Mouse (Mus musculus) forebrain, embryonic 14.5 days (tissue): ENCODE measurements around the gene Prc1. TPM values are rescaled to one million over a fixed set of nuclear protein-coding genes. Genes with fewer than 3 reads are reported as not detected.

Experiments used
- ATAC-seq: fragments of 200-750 bp; cut with Nextera tagmentation; 2 replicates; pipeline ENCODE4 v1.8.0; 2017; ENCODE audit warnings: mild to moderate bottlenecking, moderate library complexity
- DNase-seq: peaks from one replicate; pipeline ENCODE4 v3.0.0-alpha.2; 2015; ENCODE audit warnings: low spot score
- H3K27ac ChIP-seq: fragments of 300-500 bp; sonication (generic); 2 replicates; pipeline ENCODE4 v1.5.1; 2014; ENCODE audit warnings: low read depth, mild to moderate bottlenecking, control low read depth, low read length, moderate library complexity
- H3K27me3 ChIP-seq: fragments of 300-500 bp; sonication (generic); replicated peaks from 2 replicates; pipeline ENCODE4 v1.6.1; 2014; ENCODE audit warnings: low read length, control low read depth, mixed read lengths; ENCODE audit not compliant: control insufficient read depth, insufficient read depth
- H3K36me3 ChIP-seq: fragments of 300-500 bp; sonication (generic); 2 replicates; pipeline ENCODE4 v1.6.1; 2014; ENCODE audit warnings: low read length, control low read depth; ENCODE audit not compliant: control insufficient read depth, insufficient read depth
- H3K4me1 ChIP-seq: fragments of 300-500 bp; sonication (generic); 2 replicates; pipeline ENCODE4 v1.6.1; 2014; ENCODE audit warnings: antibody characterized with exemption, low read length, control low read depth; ENCODE audit not compliant: control insufficient read depth, insufficient read depth
- H3K4me2 ChIP-seq: fragments of 300-500 bp; sonication (generic); 2 replicates; pipeline ENCODE4 v1.6.1; 2014; ENCODE audit warnings: mild to moderate bottlenecking, control low read depth, low read length
- H3K4me3 ChIP-seq: fragments of 300-500 bp; sonication (generic); 2 replicates; pipeline ENCODE4 v1.5.1; 2014; ENCODE audit warnings: low read depth, low read length, control low read depth
- H3K9ac ChIP-seq: fragments of 300-500 bp; sonication (generic); 2 replicates; pipeline ENCODE4 v1.6.1; 2014; ENCODE audit warnings: mild to moderate bottlenecking, low read length, control low read depth, moderate library complexity
- H3K9me3 ChIP-seq: fragments of 300-500 bp; sonication (generic); replicated peaks from 2 replicates; pipeline ENCODE4 v1.6.1; 2016; ENCODE audit warnings: low read length, control low read depth, mixed read lengths; ENCODE audit not compliant: control insufficient read depth
- WGBS: fragments of 180-500 bp; shearing (Covaris S2); extraction: QIAGEN DNeasy Blood & Tissue Kit; methylation state at CpG from one replicate; pipeline ENCODE4 v1.1.7; 2014; 5-methylcytosine and 5-hydroxymethylcytosine counted together
- polyA plus RNA-seq: library from polyadenylated mRNA; unstranded; fragments of >200 nt; fragmentation: Nextera tagmentation; extraction: Ambion mirVana; gene quantifications from 2 replicates; pipeline ENCODE4 v1.2.1, GENCODE M21; 2014

Prc1 gene
- polyA plus RNA-seq, 1 experiment from 2014 or later = 125 TPM

- ATAC-seq (no peak), DNase-seq (no peak)
- no peak overlapping the region for H3K9ac ChIP-seq
- H3K36me3 ChIP-seq = peaks cover 60% of the 10 kb centered on the region
- WGBS = 90% methylated on average over 3 of the region's 3 CpGs
- H3K4me2 ChIP-seq = no peak overlapping the region
- H3K4me3 ChIP-seq = no peak overlapping the region
- H3K9me3 ChIP-seq = no peaks in the 10 kb centered on the region
- no peak overlapping the region for H3K27ac ChIP-seq
- H3K4me1 ChIP-seq = peaks cover 16% of the 10 kb centered on the region
- H3K27me3 ChIP-seq = no peaks in the 10 kb centered on the region
These were observed 42.7 kb downstream of the Prc1 start for GRCm38 (mm10) chr7:80336932-80337331.

- H3K4me2 ChIP-seq = peak overlapping the region; percentile 85
- H3K4me3 ChIP-seq = peak overlapping the region; percentile 54
- peaks cover 35% of the 10 kb centered on the region for H3K36me3 ChIP-seq
- no peaks in the 10 kb centered on the region for H3K27me3 ChIP-seq
- WGBS = 5% methylated on average over 17 of the region's 17 CpGs
- H3K9ac ChIP-seq = peak overlapping the region; percentile 75
- H3K27ac ChIP-seq = 0 out of 2 replicates have a peak overlapping the region, but pooled peaks have one; percentile 15
- DNase-seq = peak; percentile 31
- H3K4me1 ChIP-seq = peaks cover 29% of the 10 kb centered on the region
- no peaks in the 10 kb centered on the region for H3K9me3 ChIP-seq
- no peak for ATAC-seq
These were observed 45.1 kb downstream of the Prc1 start for GRCm38 (mm10) chr7:80339371-80339770.

GRCm38 (mm10) chr7:80339793-80340628 is 45.8 kb downstream of the Prc1 start:
- under 1% methylated on average over 45 of the region's 45 CpGs for WGBS
- peak; percentile 98 for ATAC-seq
- DNase-seq = peak; percentile 99
- no peaks in the 10 kb centered on the region for H3K9me3 ChIP-seq
- H3K4me1 ChIP-seq = peaks cover 29% of the 10 kb centered on the region
- H3K9ac ChIP-seq = peak overlapping the region; percentile 75
- H3K4me3 ChIP-seq = peak overlapping the region; percentile 54
- H3K4me2 ChIP-seq = peak overlapping the region; percentile 85
- peak overlapping the region; percentile 86 for H3K27ac ChIP-seq
- H3K36me3 ChIP-seq = peaks cover 29% of the 10 kb centered on the region
- no peaks in the 10 kb centered on the region for H3K27me3 ChIP-seq

- DNase-seq (peak; percentile 78), ATAC-seq (peak; percentile 42)
- Histone ChIP-seq H3K36me3 (peaks cover 21% of the 10 kb centered on the region), H3K4me1 (peaks cover 29% of the 10 kb centered on the region), H3K27ac (peak within 1 kb of the TSS; percentile 86), H3K4me2 (peak within 1 kb of the TSS; percentile 85), H3K4me3 (peak within 1 kb of the TSS; percentile 54), H3K9ac (peak within 1 kb of the TSS; percentile 75), H3K9me3 (no peaks in the 10 kb centered on the region), H3K27me3 (no peaks in the 10 kb centered on the region)
- 1% methylated on average over 11 of the region's 11 CpGs for WGBS
These were observed 46.5 kb downstream of the Prc1 start, which contains the start of gene Unc45a for GRCm38 (mm10) chr7:80340793-80341192. Gene Unc45a, minus strand, starts transcription at chr7:80341005.

GRCm38 (mm10) chr7:80341793-80342192 is 47.5 kb downstream of the Prc1 start:
- H3K4me3 ChIP-seq = no peak overlapping the region
- no peak overlapping the region for H3K9ac ChIP-seq
- H3K36me3 ChIP-seq = peaks cover 11% of the 10 kb centered on the region
- no peak for ATAC-seq
- 74% methylated on average over 7 of the region's 7 CpGs for WGBS
- H3K27me3 ChIP-seq = no peaks in the 10 kb centered on the region
- H3K4me2 ChIP-seq = no peak overlapping the region
- peaks cover 29% of the 10 kb centered on the region for H3K4me1 ChIP-seq
- H3K9me3 ChIP-seq = no peaks in the 10 kb centered on the region
- H3K27ac ChIP-seq = no peak overlapping the region
- DNase-seq = no peak

GRCm38 (mm10) chr7:80342858-80343257 is 48.6 kb downstream of the Prc1 start, which contains the start of gene Hddc3:
Gene Hddc3, plus strand, starts transcription at chr7:80343104.
- DNase-seq (peak; percentile 98), ATAC-seq (peak; percentile 44)
- Histone ChIP-seq H3K27me3 (no peaks in the 10 kb centered on the region), H3K4me3 (peak within 1 kb of the TSS; percentile 46), H3K9ac (peak within 1 kb of the TSS; percentile 78), H3K4me1 (peaks cover 29% of the 10 kb centered on the region), H3K9me3 (no peaks in the 10 kb centered on the region), H3K4me2 (peak within 1 kb of the TSS; percentile 67), H3K27ac (peak within 1 kb of the TSS; percentile 77), H3K36me3 (0 out of 2 replicates have a peak, but pooled peaks cover under 1% of the 10 kb centered on the region)
- 1% methylated on average over 25 of the region's 25 CpGs for WGBS

GRCm38 (mm10) chr7:80343270-80344018 is 49.2 kb downstream of the Prc1 start:
- WGBS = 28% methylated on average over 19 of the region's 19 CpGs
- no peak; the same call in 1 of the 2 replicates for ATAC-seq

GRCm38 (mm10) chr7:80346173-80346572 is 51.9 kb downstream of the Prc1 start:
- no peak overlapping the region for H3K4me3 ChIP-seq
- 96% methylated on average over 9 of the region's 9 CpGs for WGBS
- H3K4me2 ChIP-seq = no peak overlapping the region
- H3K4me1 ChIP-seq = peaks cover 13% of the 10 kb centered on the region
- H3K9me3 ChIP-seq = no peaks in the 10 kb centered on the region
- DNase-seq (no peak), ATAC-seq (no peak)
- H3K27ac ChIP-seq = no peak overlapping the region
- H3K9ac ChIP-seq = no peak overlapping the region
- no peaks in the 10 kb centered on the region for H3K27me3 ChIP-seq
- H3K36me3 ChIP-seq = peaks cover 14% of the 10 kb centered on the region

More at GRCm38 (mm10) chr7:80343270-80344018, 49.2 kb downstream of the Prc1 start:
- no peaks in the 10 kb centered on the region for H3K27me3 ChIP-seq
- H3K9me3 ChIP-seq = no peaks in the 10 kb centered on the region
- peak overlapping the region; percentile 46 for H3K4me3 ChIP-seq
- peak overlapping the region; percentile 67 for H3K4me2 ChIP-seq
- H3K4me1 ChIP-seq = peaks cover 25% of the 10 kb centered on the region
- peak overlapping the region; percentile 77 for H3K27ac ChIP-seq
- H3K9ac ChIP-seq = peak overlapping the region; percentile 78
- no peak for DNase-seq
- H3K36me3 ChIP-seq = no peaks in the 10 kb centered on the region
